In genomic region chr14:78703989-78704388, GRCm38 (mm10) we compare ENCODE assay signal across 15 mouse cellular contexts. TPM values are rescaled to one million over a fixed set of nuclear protein-coding genes. Genes with fewer than 3 reads are reported as not detected.
DNase-seq lines count a peak whose midpoint lies in the region.
"Had no signal": no experiment of that assay in that cellular context is flagged by ENCODE, and none has a peak within 500 bp of the region (broad histone marks: within the 10 kb centered on the region; RNA-seq: fewer than 3 reads in every experiment).

No protein-coding gene starts in this region.

- peak; percentile 43 for DNase-seq in layer of hippocampus, adult 11-12 months (ENCODE audit: low spot score)
- no peak for DNase-seq in layer of hippocampus, postnatal 10 days (ENCODE audit: low spot score in 2 of 2)
- peak; percentile 31 for DNase-seq in layer of hippocampus, adult 9-11 months
- DNase-seq in layer of hippocampus, postnatal 25 days (ENCODE audit: extremely low spot score in 1 of 2, low spot score in 1 of 2): no peak
- DNase-seq in brain, adult 2 months (ENCODE audit: low read depth, low spot score): peak; percentile 63
- DNase-seq in telencephalon, adult 2 months (ENCODE audit: low read depth, low spot score): peak; percentile 34
- no peak for DNase-seq in gastrocnemius, adult 8-10 months (ENCODE audit: low spot score in 2 of 2)
- DNase-seq: adrenal gland, adult 2 months; adrenal gland, postnatal 10 days; adrenal gland, postnatal 25 days; cerebellum, adult 11-12 months; cerebellum, adult 2 months; cerebellum, adult 9-10 months; cerebellum, postnatal 10 days; cerebellum, postnatal 25 days had no signal

RNA-seq across cellular contexts. Expression of gene Dgkh, which starts 28.6 kb away (rescaled TPM):
- 10 to 100 TPM; 62.3 to 63.5 TPM for total RNA-seq in layer of hippocampus, postnatal 10 days (2021)
- 100 to 1,000 TPM in 1 of 2 experiments, 10 to 100 TPM in 1; 95.6 to 118 TPM for total RNA-seq in layer of hippocampus, postnatal 25 days (2021)
- 1 to 10 TPM; 1.3 to 2.6 (median 1.9) TPM for total RNA-seq in gastrocnemius, adult 8-10 months (2022)

Comparison
In these comparisons a context has a peak if more than half of its experiments do, and no peak if none do; other contexts are left out.
1. DNase-seq: peak in layer of hippocampus, adult 11-12 months (single experiment), layer of hippocampus, adult 9-11 months (single experiment), brain, adult 2 months (single experiment) and telencephalon, adult 2 months (single experiment); none in layer of hippocampus, postnatal 10 days (0 of 2), layer of hippocampus, postnatal 25 days (0 of 2) and gastrocnemius, adult 8-10 months (0 of 2).
2. RNA of gene Dgkh, which starts 28.6 kb away (total RNA-seq): 95.6 to 118 TPM in layer of hippocampus, postnatal 25 days and 62.3 to 63.5 TPM in layer of hippocampus, postnatal 10 days; 1.3 to 2.6 TPM in gastrocnemius, adult 8-10 months; every median in the first group is over 10 times any median in the second.